Mouse (Mus musculus) hindbrain, embryonic 14.5 days (tissue): ENCODE results near the gene Add1. TPM values are rescaled to one million over a fixed set of nuclear protein-coding genes. Genes with fewer than 3 reads are reported as not detected.

Experiments used
- ATAC-seq: fragments of 200-750 bp; cut with Nextera tagmentation; 2 replicates; pipeline ENCODE4 v1.8.0; 2017; ENCODE audit warnings: moderate number of reproducible peaks, mild to moderate bottlenecking, moderate TSS enrichment, moderate library complexity; ENCODE audit not compliant: low FRiP score
- DNase-seq: peaks from one replicate; pipeline ENCODE4 v3.0.0-alpha.2; 2015; ENCODE audit warnings: low spot score
- H3K27ac ChIP-seq: fragments of 300-500 bp; sonication (generic); 2 replicates; pipeline ENCODE4 v1.5.1; 2014; ENCODE audit warnings: mild to moderate bottlenecking, moderate library complexity
- H3K27me3 ChIP-seq: fragments of 300-500 bp; sonication (generic); 2 replicates; pipeline ENCODE4 v1.6.1; 2014; ENCODE audit warnings: mild to moderate bottlenecking, low read length, mixed read lengths; ENCODE audit not compliant: control insufficient read depth, insufficient read depth
- H3K36me3 ChIP-seq: fragments of 300-500 bp; sonication (generic); replicated peaks from 2 replicates; pipeline ENCODE4 v1.6.1; 2014; ENCODE audit not compliant: control insufficient read depth, insufficient read depth
- H3K4me1 ChIP-seq: fragments of 300-500 bp; sonication (generic); replicated peaks from 2 replicates; pipeline ENCODE4 v1.6.1; 2014; ENCODE audit warnings: antibody characterized with exemption, low read length, mixed read lengths; ENCODE audit not compliant: control insufficient read depth, insufficient read depth
- H3K4me2 ChIP-seq: fragments of 300-500 bp; sonication (generic); replicated peaks from 2 replicates; pipeline ENCODE4 v1.6.1; 2014; ENCODE audit warnings: mild to moderate bottlenecking, moderate library complexity
- H3K4me3 ChIP-seq: fragments of 300-500 bp; sonication (generic); replicated peaks from 2 replicates; pipeline ENCODE4 v1.5.1; 2014; ENCODE audit warnings: mild to moderate bottlenecking, low read length
- H3K9ac ChIP-seq: fragments of 300-500 bp; sonication (generic); 2 replicates; pipeline ENCODE4 v1.6.1; 2014
- H3K9me3 ChIP-seq: fragments of 300-500 bp; sonication (generic); 2 replicates; pipeline ENCODE4 v1.6.1; 2016; ENCODE audit warnings: low read length; ENCODE audit not compliant: control insufficient read depth
- WGBS: fragments of 180-500 bp; shearing (Covaris S2); extraction: QIAGEN DNeasy Blood & Tissue Kit; methylation state at CpG from one replicate; pipeline ENCODE4 v1.1.7; 2014; 5-methylcytosine and 5-hydroxymethylcytosine counted together
- polyA plus RNA-seq: library from polyadenylated mRNA; unstranded; fragments of >200 nt; fragmentation: Nextera tagmentation; extraction: Ambion mirVana; gene quantifications from 2 replicates; pipeline ENCODE4 v1.2.1, GENCODE M21; 2014

Gene Add1
- polyA plus RNA-seq, 1 experiment from 2014 or later = 225 TPM

DNA sequence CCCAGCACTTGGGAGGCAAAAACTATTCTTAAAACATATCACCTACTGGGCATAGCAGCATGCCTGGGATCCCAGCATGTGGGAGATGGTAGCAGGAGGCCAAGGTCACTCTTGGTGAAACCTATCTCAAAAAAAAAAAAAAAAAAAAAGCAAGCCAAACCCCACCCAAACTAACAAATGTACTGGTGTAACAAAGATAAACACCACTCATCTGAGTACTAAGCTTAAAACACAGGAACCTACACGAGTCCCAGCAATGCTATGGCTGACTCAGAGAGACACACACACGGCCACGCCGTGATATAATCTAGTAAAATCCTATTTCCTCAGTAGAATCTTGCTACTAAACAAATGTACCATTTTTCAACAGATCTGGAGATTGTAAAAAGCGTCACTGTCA is 79.5 kb downstream of the Add1 start:
- no peak overlapping the region for H3K9ac ChIP-seq
- peaks cover 94% of the 10 kb centered on the region for H3K36me3 ChIP-seq
- ATAC-seq = no peak
- H3K4me2 ChIP-seq = no peak overlapping the region
- H3K27me3 ChIP-seq = no peaks in the 10 kb centered on the region
- H3K27ac ChIP-seq = no peak overlapping the region
- no peaks in the 10 kb centered on the region for H3K4me1 ChIP-seq
- WGBS = over 99% methylated on average over 5 of the region's 5 CpGs
- no peak for DNase-seq
- no peak overlapping the region for H3K4me3 ChIP-seq
- H3K9me3 ChIP-seq = no peaks in the 10 kb centered on the region

GRCm38 (mm10) chr5:34654881-34655280 is 81.4 kb downstream of the Add1 start:
- no peak overlapping the region for H3K27ac ChIP-seq
- H3K4me2 ChIP-seq = no peak overlapping the region
- H3K27me3 ChIP-seq = no peaks in the 10 kb centered on the region
- H3K9me3 ChIP-seq = no peaks in the 10 kb centered on the region
- WGBS = 87% methylated on average over 9 of the region's 9 CpGs
- ATAC-seq (no peak), DNase-seq (no peak)
- H3K9ac ChIP-seq = no peak overlapping the region
- no peak overlapping the region for H3K4me3 ChIP-seq
- peaks cover 8% of the 10 kb centered on the region for H3K4me1 ChIP-seq
- peaks cover 75% of the 10 kb centered on the region for H3K36me3 ChIP-seq

DNA sequence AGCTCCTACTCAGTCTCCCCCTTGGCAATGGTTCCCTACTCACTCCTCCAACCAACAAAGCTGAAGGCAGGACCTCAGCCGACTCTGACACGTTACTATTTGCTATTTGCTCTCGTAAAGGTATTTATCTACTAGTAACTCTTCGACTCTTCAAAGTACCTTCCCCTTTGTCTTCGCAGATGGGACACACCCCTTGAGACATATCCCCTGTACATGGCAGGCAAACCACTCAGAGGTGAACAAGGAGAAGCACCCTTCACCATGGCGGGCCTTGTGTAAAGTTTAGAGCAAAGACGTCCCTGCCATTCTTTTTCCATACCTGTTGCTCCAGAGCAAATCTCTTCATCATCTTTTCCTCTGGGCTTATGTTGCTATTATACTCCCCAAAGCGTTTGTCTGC is 84.1 kb downstream of the Add1 start:
- no peak overlapping the region for H3K27ac ChIP-seq
- H3K27me3 ChIP-seq = no peaks in the 10 kb centered on the region
- H3K4me1 ChIP-seq = peaks cover 8% of the 10 kb centered on the region
- ATAC-seq (no peak), DNase-seq (no peak)
- H3K9ac ChIP-seq = no peak overlapping the region
- H3K36me3 ChIP-seq = peaks cover 49% of the 10 kb centered on the region
- no peak overlapping the region for H3K4me3 ChIP-seq
- H3K4me2 ChIP-seq = no peak overlapping the region
- 96% methylated on average over 8 of the region's 8 CpGs for WGBS
- H3K9me3 ChIP-seq = no peaks in the 10 kb centered on the region

GRCm38 (mm10) chr5:34659686-34660590 is 86.5 kb downstream of the Add1 start, which contains the start of the genes Nop14 and Grk4:
Gene Nop14 (minus strand): TSS chr5:34660148.
Gene Grk4 (plus strand): TSS chr5:34660379.
- Histone ChIP-seq H3K27ac (peak within 1 kb of the TSS; percentile 79), H3K4me1 (peaks cover 8% of the 10 kb centered on the region), H3K9me3 (no peaks in the 10 kb centered on the region), H3K4me3 (peak within 1 kb of the TSS; percentile 63), H3K36me3 (peaks cover 25% of the 10 kb centered on the region), H3K27me3 (no peaks in the 10 kb centered on the region), H3K9ac (peak within 1 kb of the TSS; percentile 64), H3K4me2 (peak within 1 kb of the TSS; percentile 76)
- 0% methylated on average over 60 of the region's 60 CpGs for WGBS
- DNase-seq = peak; percentile 100
- peak; percentile 100 for ATAC-seq

DNA sequence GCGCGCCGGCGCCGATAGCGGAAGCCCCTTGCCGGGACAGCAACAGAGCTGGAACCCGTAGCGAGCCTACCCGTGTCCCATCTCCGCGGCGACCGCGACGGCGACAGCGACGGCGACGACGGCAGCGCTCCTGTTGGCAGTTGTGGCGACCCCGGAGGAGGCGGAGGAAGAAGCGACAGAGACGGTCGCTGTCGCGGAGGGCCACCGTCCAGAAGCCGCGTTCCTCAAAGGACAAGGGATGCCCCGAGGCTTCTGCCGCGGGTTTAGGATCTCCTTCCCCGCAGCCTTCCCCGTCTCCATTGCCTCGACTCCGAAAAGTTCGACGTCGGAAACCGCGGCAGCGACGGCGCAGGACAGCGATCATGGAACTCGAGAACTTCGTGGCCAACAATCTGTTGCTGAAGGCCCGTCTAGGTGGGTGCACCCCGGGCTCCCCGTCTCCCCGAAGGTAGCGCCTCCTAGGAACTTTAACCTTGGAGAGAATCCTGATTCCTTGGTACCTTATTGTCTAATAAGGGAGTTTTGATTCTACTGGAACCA is 87.2 kb downstream of the Add1 start:
- peak overlapping the region; percentile 63 for H3K4me3 ChIP-seq
- H3K36me3 ChIP-seq = peaks cover 18% of the 10 kb centered on the region
- H3K4me1 ChIP-seq = peaks cover 8% of the 10 kb centered on the region
- peak overlapping the region; percentile 55 for H3K9ac ChIP-seq
- peak overlapping the region; percentile 60 for H3K4me2 ChIP-seq
- H3K27me3 ChIP-seq = no peaks in the 10 kb centered on the region
- WGBS = under 1% methylated on average over 57 of the region's 57 CpGs
- ATAC-seq (no peak; the same call in 1 of the 2 replicates), DNase-seq (peak; percentile 44)
- peak overlapping the region; percentile 79 for H3K27ac ChIP-seq
- no peaks in the 10 kb centered on the region for H3K9me3 ChIP-seq

GRCm38 (mm10) chr5:34661909-34662308 is 88.4 kb downstream of the Add1 start:
- H3K9ac ChIP-seq = no peak overlapping the region
- peaks cover 7% of the 10 kb centered on the region; the same call in 1 of the 2 replicates for H3K36me3 ChIP-seq
- no peak overlapping the region for H3K4me2 ChIP-seq
- H3K9me3 ChIP-seq = no peaks in the 10 kb centered on the region
- no peak overlapping the region for H3K4me3 ChIP-seq
- no peak overlapping the region for H3K27ac ChIP-seq
- peaks cover 8% of the 10 kb centered on the region for H3K4me1 ChIP-seq
- no peak for DNase-seq
- 81% methylated on average over 4 of the region's 4 CpGs for WGBS
- no peaks in the 10 kb centered on the region for H3K27me3 ChIP-seq
- ATAC-seq = no peak

DNA sequence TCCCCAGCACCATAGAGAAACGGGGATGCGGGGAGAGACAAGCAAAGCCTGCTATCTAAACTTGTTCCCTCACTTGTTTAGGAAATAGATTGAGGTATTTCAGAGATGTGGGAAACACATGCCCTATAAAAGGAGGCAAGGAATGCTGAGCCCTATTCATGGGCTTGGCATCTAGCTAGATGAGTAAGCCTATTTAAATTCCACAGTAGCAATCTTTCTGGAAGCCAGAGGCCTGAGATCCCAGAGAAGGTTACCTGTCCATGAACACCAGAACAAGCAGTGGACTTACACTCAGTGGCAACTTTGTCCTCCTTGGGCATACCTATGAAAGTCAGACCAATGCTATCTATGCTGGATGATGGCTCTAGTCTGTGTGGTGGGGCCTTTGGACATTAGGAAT is 89.8 kb downstream of the Add1 start:
- no peak for ATAC-seq

DNA sequence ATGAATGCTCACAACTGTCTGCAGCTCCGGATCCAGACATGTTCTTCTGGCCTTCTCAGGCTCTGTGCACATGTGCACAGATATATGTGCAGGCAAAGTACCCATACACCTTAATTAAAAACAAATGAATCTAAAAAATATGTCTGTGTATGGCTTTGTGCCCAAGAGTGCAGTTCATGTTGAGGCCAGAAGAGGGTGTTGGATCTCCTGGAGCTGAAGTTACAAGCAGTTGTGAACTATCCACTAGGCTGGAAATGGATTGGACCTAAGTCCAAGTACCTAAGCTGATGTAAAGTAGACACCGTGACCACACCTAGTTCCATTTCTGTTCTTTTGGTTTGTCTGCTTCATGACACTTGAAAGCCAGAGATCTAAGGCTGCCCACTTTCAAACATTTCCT is 96.0 kb downstream of the Add1 start:
- Histone ChIP-seq H3K36me3 (no peaks in the 10 kb centered on the region), H3K4me2 (no peak overlapping the region), H3K9me3 (no peaks in the 10 kb centered on the region), H3K27ac (no peak overlapping the region), H3K9ac (no peak overlapping the region), H3K27me3 (no peaks in the 10 kb centered on the region), H3K4me3 (no peak overlapping the region), H3K4me1 (no peaks in the 10 kb centered on the region)
- ATAC-seq = no peak
- WGBS = 84% methylated on average over 2 of the region's 2 CpGs
- no peak for DNase-seq

More for the DNA sequence above, 89.8 kb downstream of the Add1 start:
- WGBS = 94% methylated on average over 2 of the region's 2 CpGs
- Histone ChIP-seq H3K36me3 (no peaks in the 10 kb centered on the region), H3K27me3 (no peaks in the 10 kb centered on the region), H3K4me2 (no peak overlapping the region), H3K9ac (no peak overlapping the region), H3K9me3 (no peaks in the 10 kb centered on the region), H3K4me1 (peaks cover 8% of the 10 kb centered on the region), H3K4me3 (no peak overlapping the region), H3K27ac (no peak overlapping the region)
- no peak for DNase-seq

DNA sequence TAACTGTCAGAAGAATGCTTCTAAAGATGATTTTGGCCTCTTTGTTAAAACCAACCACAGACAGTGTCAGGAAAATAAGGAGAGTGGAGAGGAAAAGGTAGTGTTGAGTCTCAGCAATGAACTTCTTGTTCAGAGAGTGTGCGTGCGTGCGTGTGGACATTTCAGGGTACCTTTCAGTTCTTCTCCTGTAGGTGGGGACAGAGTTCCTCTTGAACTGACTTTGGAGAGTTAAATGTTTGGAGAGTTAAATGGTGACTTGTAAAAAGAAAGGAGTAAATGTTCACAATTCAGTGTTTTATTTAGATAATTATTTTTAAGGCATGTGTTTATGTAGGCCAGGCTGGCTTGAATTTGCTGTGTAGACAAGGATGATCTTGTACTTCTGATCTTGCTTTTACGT is 96.8 kb downstream of the Add1 start:
- no peak overlapping the region for H3K4me2 ChIP-seq
- H3K9ac ChIP-seq = no peak overlapping the region
- WGBS = 77% methylated on average over 4 of the region's 4 CpGs
- H3K4me3 ChIP-seq = no peak overlapping the region
- no peak overlapping the region for H3K27ac ChIP-seq
- ATAC-seq = no peak
- no peak for DNase-seq
- no peaks in the 10 kb centered on the region for H3K36me3 ChIP-seq
- H3K4me1 ChIP-seq = no peaks in the 10 kb centered on the region
- no peaks in the 10 kb centered on the region for H3K27me3 ChIP-seq
- H3K9me3 ChIP-seq = no peaks in the 10 kb centered on the region
